Mouse (Mus musculus) naive thymus-derived CD4-positive, alpha-beta T cell, adult 2 months (primary cell): ENCODE results near the gene Ick.

ENCODE experiments used
- DNase-seq: peaks from one replicate; pipeline ENCODE4 v3.0.0-alpha.2; 2011; ENCODE audit warnings: low read depth

Ick gene

DNA sequence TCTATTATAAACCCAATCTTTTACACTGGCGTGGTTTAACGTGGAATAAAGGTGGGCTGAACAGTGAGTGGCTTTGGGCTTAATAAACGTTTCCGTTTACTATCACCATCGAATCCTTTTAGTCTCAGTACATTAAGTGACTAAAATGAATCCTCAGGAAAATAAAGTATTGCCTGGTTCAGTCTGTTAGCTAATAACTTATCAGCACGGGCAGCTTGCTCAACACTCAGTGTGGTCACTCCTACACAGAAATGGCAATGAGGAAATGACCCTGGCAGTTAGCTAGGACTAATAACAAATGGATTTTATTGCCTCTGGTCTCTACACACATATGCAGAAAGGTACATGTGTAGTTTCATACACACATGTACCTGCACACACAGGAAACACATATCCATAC lies 4.0 kb upstream of the Ick start:
- no peak for DNase-seq

DNA sequence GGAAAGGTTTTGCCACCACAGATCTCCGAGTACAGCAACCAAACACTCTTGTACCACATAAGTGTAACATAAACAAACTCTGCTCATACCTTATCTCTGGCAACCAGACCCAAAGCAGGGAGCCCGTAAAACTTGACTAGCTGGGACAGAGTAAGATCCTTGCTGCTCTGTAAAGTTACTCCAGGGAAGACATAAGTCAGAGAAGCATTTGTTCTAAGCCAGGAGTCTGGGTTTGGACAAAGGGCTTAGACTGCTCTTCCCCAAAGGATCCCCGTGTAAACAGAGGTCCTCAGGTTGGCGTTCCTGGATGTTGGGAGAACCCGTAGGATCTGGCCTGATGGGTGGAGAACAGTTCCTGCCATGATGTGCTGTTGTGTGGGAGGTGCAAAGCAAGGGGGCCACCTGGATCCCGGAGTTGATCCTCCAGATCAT lies 3.5 kb upstream of the Ick start:
- DNase-seq, result no peak

DNA sequence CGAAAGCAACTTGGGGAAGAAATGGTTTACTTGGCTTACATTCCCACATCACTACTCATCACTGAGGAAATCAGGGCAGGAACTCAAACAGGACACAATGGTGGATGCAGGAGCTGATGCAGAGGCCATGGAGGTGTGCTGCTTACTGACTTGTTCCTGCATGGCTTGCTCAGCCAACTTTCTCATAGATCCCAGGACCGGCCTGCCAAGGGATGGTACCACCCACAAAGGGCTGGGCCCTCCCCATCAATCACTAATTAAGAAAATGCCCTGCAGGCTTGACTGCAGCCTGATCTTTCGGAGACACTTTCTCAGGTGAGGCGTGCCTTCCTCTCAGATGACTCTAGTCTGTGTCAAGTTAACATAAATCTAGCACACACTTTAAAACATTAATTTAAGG lies 2.2 kb upstream of the Ick start:
- no peak for DNase-seq

DNA sequence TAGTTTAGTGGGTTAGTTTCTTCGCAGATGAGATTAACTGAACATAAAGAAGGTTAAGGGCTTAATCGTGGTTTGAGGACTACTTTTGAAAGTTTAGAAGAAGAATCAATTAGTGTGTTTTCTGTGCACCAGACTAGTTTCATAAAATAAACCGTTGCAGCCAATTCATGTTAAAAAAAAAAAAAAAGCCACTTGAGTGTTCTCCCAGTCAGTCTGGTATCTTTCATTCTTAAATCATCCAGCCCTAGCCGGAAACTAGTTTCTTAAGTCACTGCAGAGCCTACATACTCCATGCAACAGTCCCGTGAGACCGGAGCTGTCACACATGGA lies 1.4 kb upstream of the Ick start:
- DNase-seq, result no peak

DNA sequence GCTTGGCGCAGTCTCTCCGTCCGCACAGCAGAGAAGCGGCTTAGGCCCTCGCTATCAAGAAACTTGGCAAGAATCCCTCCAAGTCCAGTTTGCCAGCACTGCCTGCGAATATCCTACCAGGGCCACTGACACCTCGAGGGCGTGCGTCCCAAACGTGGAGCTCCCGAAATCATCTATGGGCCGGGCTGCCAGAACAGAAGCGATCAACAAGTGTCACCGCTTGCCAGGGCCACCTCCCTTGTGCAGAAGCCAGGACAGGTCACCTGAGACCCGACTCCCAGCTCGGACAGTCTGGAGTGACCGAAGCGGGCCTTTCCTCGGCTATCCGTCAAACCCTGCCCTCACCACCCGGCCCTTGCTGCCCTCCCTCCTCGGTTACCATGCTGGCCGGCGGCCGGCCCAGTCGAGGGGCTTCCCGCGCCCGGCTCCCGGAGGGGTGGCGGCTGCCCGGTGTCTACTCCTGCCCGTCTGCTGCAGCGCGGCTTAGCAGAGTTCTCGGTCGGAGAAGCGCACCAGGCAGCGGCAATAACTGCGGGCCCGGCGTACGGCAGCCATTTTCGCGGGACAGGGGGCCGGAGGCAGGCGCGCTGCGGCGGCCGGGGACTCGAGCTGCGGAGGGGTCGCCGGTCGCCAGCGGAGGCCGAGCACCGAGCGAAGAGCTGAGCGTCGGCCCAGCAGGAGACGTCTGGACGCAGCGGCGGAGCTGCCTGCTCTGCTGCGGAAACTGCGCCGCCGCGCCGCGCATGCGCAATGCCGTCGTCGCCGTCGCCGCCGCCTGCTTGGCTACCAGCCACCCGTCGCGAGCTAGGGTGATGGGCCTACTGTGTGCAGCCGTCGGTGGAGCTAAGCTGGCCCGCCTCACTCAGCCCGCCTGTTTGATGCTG lies 838 bp upstream of the Ick start:
- DNase-seq, result peak; percentile 93

DNA sequence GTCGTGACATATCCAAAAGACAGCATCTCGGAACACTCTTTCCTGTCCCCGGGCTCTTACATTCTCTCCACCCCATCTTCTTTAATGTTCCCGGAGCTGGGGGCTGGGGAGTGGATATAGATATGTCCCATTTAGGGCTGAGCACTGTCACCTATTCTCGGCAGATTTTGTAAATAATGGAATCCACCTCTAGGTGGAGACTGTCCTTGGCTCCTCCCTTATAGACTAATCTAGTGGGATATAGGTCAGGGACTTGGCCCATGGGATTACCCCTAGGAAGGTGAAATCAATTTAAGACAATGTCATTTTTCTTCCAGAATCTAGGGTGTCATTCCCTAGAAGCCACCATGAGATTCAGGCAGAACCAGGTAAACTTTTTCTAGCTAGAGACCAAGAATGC lies 664 bp downstream of the Ick start:
- peak; percentile 63 for DNase-seq

DNA sequence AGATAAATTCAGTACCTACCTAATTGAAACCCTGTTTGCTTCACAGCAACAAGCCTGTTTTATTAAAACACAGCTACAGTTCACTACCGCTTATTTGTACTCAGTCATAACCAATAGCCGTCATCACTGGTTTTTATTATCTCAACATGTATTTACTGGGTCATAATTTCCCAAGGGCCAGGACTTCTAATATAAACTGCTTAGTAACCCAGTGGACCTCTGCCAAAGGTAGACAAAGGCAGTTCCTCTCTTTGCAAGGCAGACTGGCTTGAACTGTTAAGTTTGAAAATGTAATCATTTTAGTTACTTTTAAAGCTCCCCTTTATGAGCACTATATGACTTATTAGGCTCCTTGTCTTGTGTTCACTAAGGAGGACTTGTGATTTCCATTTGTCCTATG lies 2.5 kb downstream of the Ick start:
- no peak for DNase-seq

DNA sequence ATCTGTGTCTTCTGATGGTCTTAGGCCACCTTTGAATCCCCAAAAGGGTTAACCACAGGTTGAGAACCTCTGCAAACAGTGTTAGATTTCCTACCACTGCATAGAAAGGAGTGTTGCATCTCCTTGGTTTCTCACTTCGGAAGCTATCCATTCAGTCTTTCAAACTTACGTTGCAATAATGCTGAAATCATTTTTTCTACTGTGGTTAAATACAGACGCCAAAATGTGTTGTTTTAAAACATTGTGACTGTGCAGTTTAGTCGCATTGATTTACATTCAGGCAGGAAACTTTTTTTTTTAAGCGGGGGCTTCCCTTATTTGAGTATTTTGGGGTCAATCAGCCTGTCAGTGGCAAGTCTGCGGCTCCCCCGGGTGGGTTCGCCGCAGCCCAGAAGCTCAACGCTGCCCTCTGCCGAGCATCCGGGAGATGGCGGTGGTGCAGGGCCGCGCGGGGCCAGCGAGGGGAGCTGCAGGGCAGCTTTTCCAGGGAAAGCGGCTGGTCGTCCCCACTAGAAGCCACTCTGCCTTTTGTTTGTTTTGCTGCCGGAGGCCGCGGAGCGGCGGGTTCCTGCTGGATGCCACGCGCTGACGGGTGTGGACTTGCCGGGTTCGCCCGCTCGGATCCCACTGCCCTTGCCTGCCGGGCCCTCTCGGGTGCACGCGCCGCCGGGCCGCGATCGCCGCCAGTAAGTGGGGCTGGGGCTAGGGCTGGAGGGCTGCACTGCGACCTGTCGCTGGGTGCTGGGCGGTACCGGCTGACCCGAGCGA lies 4.0 kb downstream of the Ick start:
- DNase-seq, result peak; percentile 91

DNA sequence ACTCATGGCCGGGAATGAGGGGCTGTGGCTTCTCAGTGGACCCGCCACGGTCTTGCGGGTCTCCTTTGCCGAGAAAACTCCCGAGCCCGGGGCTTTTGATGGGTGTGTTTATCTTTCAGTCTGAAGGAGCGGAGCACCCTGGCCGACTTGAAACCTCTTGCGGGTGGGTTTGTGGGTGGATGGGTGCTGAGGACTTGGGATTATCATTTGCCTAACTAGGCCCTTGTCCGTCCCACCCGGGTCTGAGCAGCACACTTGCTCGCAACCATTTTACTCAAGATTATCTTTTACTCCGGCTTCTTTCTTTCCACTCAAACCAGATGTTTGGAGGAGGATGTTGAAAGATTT lies 4.5 kb downstream of the Ick start:
- no peak for DNase-seq

DNA sequence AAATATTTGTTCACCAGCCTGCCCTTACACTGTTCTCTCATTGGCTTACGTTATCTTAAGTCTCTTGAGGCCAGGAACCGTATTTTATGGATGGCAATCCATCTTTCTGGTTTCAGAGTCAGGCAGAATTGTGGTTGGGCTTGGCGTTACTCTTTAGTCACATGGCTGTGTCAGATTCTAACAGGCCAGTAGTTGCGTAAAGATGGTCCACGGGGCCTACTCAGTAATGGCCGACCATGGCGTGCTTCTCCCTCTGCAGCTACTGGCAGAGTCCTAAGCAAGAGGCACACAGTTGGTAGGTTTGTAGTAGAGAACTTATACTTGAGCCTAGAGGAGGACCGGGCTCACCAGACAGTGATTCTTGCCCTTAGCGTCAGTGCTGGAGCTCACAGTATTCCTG lies 6.8 kb downstream of the Ick start:
- DNase-seq, result no peak

DNA sequence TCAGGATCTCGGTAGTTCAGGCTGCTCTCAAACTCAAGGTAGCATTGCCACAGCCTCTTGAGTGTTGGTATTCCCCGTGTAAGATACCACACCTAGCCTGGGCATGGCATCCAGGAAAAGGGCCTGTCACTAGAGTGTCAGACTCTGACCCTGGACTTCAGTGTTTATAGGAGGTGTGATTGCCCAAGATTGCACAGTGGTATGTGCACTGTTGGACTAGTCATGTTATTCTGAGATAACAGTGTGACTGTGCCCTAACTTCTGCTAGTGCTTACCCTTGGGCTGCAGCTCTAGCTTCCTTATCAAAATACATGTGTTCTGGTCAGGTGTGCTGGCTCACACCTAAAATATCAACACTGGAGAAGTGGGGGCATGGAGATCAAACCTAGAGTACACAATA lies 8.7 kb downstream of the Ick start:
- DNase-seq, result no peak

DNA sequence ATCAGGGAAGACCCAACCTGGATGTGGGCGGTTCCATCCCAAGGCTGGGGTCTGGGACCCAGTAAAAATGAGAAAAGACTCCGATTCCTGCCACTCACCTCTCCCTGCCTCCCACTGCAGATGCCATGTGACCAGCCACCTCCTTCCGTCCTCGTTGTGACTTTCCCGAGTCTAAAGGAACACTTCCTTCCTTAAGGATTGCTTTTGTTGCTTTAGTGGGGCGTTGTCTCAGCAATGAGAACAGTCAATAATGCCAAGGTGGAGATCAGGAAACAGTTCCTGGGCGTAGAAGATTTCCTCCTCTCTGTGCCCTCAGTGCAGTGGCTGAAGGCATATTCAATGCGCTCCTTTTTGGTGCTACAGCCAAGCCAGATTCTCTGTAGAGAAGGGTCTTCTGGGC lies 12.4 kb downstream of the Ick start:
- DNase-seq, result no peak

DNA sequence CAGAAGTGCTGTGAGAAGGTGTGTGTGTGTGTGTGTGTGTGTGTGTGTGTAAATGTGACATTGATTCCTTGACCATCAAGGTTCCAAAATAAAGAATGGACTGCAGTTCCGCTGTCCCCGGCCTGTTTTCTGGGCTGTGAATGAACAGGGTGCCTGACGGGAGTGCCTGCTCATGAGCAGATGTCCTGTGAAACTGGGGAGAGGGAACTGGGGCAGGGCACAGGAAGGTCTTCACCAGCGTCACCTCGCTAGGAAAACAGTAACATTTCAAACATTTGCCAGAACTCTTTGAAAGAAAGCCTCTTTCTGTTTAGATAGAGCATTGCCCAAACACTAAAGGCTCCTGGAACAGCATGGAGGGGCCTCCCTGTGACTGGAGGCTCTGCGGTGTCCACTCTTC lies 13.0 kb downstream of the Ick start:
- no peak for DNase-seq

DNA sequence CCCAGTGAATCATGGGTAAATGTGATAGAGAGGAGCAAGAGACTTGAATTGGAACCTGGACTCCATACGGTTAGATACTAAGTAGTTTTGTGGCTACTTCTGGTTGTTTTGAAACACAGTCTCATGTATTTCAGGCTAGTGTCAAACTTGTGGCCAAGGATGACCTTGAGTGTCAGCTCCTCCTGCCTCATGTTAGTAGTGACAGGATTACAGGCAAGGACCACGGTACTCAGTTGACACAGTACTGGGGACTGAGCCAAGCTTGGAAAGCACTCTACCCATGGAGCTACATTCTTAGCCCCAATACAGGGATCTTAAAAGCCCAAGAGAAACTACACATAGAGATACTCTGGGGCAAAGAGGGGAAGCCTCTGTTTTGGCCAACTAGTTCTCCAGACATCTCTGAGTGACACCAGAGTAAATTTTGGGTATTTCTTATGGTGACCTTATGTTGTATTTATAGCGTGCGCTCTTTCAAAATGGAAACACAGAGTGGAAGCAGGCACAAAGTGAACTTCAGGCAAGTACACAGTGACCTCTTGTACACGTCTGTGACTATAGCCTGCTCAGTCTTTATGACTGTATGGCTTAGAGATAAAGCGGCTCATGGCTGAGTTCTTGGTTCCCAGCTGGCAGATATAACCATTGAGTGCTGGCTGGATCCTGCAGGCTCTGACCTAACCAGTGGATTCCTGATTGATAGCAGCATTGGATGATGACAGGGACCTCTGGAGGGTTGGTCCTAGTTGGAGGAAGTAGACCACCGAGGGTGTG lies 14.1 kb downstream of the Ick start:
- no peak for DNase-seq

DNA sequence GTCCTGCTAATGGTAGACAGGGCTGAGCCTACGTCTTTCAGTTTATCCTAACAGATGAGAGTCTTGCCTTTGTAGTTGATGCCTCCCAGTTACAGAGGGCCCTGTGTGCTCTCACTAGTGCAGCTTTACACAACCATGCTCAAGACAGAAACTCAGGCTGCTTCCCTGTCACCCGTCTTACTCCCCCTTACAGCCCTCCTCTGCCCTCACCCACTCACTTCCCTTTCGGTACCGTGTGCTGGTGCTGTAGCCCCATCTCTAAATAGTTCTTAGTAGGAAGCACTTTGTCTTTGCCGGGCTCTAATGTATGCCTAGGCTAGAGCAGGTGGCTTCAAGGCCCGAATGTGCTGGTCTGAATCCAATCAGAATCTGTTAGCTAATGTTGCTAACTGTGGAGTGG lies 15.3 kb downstream of the Ick start:
- DNase-seq, result no peak

DNA sequence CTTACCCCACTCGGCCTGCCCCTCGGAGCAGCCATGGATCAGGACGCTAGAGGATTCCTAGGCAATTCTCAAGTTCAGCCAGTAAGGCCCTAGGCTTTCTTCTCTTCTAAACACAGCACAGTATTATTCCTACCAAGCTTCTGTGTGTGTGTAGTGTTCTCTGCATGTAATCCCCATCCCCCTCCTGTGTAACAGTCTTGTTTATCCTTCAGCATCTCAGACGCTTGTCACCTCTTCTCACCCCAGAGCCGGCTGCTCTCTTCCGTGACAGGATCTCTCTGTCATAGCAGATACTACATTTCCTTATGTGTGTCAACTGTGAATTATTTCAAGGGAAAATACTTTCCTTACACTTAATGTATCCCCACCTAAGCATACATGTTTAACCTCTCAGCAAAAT lies 17.0 kb downstream of the Ick start:
- DNase-seq, result no peak

DNA sequence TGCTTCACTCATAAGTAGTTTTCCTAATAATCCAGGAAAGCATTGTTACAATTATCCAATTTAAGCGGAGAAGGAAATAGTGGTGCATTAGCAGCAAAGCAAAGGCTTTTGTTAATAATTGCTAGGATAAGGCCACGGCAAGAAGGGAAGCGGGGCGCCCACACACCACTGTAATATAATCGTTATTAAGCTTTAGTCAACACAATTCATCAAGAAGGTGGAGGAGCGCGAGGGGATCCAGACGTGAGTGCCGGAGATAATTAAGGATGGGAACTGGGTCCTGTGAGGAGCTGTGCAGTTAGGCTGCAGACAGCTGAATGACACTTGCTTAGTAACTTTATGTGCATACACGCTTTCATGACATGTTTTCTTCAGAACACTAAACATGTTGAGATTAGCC lies 17.7 kb downstream of the Ick start:
- DNase-seq, result no peak

DNA sequence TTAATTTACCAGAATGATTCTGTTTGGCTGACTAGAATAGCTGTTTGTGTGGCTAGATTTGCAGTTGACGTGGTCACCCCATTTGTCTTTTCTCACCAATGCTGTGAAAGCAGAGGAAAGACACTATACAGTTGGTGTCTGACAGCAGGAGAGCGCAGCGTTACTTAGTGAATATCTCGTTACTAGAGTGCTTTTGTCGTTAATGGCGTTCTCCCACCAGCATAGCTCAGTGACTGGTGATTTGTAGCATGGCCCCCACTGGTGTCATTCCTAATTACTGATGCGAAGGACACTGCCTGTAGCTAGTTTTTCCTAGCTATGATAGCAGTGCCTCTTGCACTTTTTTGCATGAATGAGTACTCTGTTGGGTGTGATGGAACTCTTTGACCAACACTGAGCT lies 26.7 kb downstream of the Ick start:
- DNase-seq, result no peak

DNA sequence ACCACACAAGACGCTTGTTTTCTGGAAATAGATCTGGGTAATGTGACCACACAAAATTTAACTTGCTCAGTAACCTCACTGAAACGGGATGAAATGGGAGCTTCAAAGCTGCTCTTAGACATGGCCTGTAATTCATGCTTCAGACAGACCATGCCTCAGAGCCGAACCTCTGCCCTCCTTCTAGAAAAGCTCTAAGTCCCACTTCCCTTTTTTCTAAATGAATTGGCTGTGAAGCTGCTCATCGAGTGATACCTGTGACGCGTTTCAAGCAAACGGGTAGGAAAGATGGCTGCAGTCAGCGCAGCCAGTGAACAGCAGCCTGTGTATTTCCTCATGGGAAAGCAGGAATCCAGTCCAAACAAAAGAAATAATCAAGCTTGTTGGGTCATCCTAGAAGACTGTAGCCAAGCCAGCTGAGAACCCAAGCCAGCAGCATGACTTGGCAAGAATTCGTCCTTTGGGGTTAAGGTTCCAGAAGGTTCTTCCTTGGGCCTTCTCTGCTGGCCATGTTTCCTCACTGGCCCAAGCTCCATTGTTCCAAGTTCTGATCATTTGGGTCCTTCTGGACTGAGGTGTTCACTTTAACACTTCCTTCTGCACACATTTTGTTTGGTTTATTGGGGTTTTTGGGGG lies 29.2 kb downstream of the Ick start:
- DNase-seq, result no peak

DNA sequence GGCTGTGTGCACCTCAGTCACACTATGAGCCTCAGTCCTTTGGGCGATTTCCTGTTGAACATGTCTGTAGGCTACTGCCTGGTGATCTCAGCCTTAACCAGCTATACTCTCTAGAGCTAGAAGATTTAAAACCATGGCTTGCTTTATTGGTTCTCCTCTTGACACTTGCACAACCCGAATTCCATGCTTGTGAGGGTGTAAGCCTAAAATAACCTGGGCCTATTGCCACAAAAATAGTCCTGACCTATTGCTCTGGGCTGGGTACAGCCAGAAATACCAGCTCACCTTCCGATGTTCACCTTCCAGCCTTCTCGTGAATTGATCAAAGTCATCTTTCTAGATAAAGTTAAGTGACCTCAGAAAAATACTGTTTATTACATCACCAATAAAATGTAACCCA lies 30.5 kb downstream of the Ick start:
- DNase-seq, result no peak

DNA sequence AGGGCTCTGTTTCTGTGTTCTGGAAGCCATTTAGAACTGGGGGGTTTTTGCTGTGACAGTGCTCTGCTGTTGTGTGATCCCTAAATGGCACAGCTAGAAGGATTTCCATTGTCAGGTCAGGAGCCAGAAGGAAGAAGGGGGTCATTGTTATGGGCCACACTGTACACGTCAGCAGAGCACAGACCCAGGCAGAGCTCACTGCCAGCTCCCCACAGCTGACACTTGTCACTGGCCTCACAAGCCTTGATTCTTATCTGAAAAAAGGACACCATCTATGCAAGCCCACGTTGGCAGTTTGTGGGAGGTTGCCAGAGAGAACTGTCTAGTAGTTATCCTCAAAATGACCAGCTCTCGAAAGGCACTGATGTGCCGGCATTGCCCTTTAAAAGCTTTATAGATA lies 37.1 kb downstream of the Ick start:
- DNase-seq, result no peak

DNA sequence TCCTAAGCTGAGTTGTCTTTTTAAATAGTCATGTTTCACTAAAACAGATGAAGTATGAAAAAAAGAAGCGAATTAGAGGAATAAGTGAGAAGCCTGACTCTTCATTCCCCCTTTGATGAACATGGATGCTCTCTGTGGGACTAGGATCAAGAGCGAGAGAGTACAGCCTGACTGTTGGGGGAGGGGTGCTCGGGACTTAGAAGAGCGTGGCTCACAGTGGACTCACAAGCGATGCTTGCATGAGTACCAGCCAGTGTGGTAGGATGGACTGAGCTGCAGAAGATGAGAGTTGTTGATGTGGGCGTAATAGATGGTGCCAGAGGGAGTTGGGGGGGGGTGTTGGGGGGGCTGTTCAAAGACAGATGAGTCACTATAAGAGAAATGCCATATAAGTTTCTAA lies 37.6 kb downstream of the Ick start:
- DNase-seq, result no peak

DNA sequence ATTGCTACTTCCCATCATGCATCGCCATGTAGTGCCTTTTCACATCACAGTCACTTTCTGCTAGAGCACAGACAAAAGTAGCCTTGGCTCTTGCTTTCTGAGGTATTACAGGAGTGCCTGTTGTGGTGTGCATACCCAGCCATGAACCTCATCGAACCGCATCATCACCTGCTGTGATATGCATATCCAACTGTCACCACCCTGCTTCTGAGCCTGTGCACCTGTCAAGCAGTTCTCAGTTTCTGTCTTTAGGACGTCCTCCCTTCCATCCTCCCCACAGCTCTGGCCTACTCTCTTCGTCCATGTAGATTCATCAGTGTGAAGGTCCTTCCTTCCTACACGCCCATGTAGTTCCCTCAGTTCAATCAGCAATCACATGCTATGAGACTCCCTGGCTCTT lies 39.2 kb downstream of the Ick start:
- DNase-seq, result no peak
